11 mouse cellular contexts compared by ENCODE assay signal in genomic region chr3:53564521-53564920, GRCm38 (mm10).
DNase-seq lines count a peak whose midpoint lies in the region; ATAC-seq and TF ChIP-seq lines count a peak whose summit lies in the region.
"Had no signal": no experiment of that assay in that cellular context is flagged by ENCODE, and none has a peak within 500 bp of the region (broad histone marks: within the 10 kb centered on the region; RNA-seq: fewer than 3 reads in every experiment).

No protein-coding gene starts in this region.

- DNase-seq in hindbrain, embryonic 11.5 days (ENCODE audit: low spot score): no peak
- DNase-seq in forebrain, embryonic 14.5 days (ENCODE audit: low spot score): peak; percentile 20
- peak; percentile 14 for DNase-seq in midbrain, postnatal 0 days (ENCODE audit: low spot score)
- no peak for DNase-seq in heart, postnatal 14 days
- DNase-seq in heart, adult 8-10 months (ENCODE audit: low spot score): no peak
- DNase-seq: cerebellum, adult 11-12 months had no signal

- H3K4me2 ChIP-seq in hindbrain, embryonic 13.5 days: no peak overlapping the region
- no peak overlapping the region for H3K4me2 ChIP-seq in hindbrain, embryonic 11.5 days (replicated peaks; ENCODE audit: low read depth, low read length)
- H3K4me2 ChIP-seq in forebrain, embryonic 14.5 days (ENCODE audit: low read length): no peak overlapping the region
- H3K4me2 ChIP-seq in kidney, embryonic 16.5 days (replicated peaks; ENCODE audit: low read depth, low read length): 0 out of 2 replicates have a peak overlapping the region, but pooled peaks have one; percentile 10
- H3K4me2 ChIP-seq in midbrain, postnatal 0 days (ENCODE audit: low read depth, low read length, poor library complexity, severe bottlenecking): no peak overlapping the region
- H3K4me2 ChIP-seq: liver, embryonic 11.5 days; neural tube, embryonic 12.5 days had no signal

- no peak for TF ChIP-seq CTCF in midbrain, postnatal 0 days (IDR thresholded peaks at IDR 0.05)

- H3K27ac ChIP-seq in hindbrain, embryonic 13.5 days: peak overlapping the region; percentile 14; the same call in 1 of the 2 replicates
- H3K27ac ChIP-seq in hindbrain, embryonic 11.5 days (ENCODE audit: low read depth, low read length): no peak overlapping the region
- no peak overlapping the region for H3K27ac ChIP-seq in forebrain, embryonic 14.5 days (ENCODE audit: low read depth, low read length)
- H3K27ac ChIP-seq in kidney, embryonic 16.5 days (ENCODE audit: low read length): peak overlapping the region; percentile 68
- no peak overlapping the region for H3K27ac ChIP-seq in midbrain, postnatal 0 days (ENCODE audit: low read depth, low read length)
- H3K27ac ChIP-seq: neural tube, embryonic 12.5 days had no signal

- no peak overlapping the region for H3K9ac ChIP-seq in hindbrain, embryonic 13.5 days
- no peak overlapping the region for H3K9ac ChIP-seq in hindbrain, embryonic 11.5 days (ENCODE audit: low read depth, low read length)
- H3K9ac ChIP-seq in forebrain, embryonic 14.5 days (ENCODE audit: low read length): 0 out of 2 replicates have a peak overlapping the region, but pooled peaks have one; percentile 21
- H3K9ac ChIP-seq in kidney, embryonic 16.5 days (replicated peaks; ENCODE audit: low read length): no peak overlapping the region
- H3K9ac ChIP-seq in midbrain, postnatal 0 days (replicated peaks; ENCODE audit: low read length, poor library complexity, severe bottlenecking): no peak overlapping the region
- H3K9ac ChIP-seq: neural tube, embryonic 12.5 days had no signal

- no peaks in the 10 kb centered on the region for H3K9me3 ChIP-seq in hindbrain, embryonic 13.5 days
- H3K9me3 ChIP-seq in hindbrain, embryonic 11.5 days (ENCODE audit: control insufficient read depth, low read length): no peaks in the 10 kb centered on the region
- no peaks in the 10 kb centered on the region for H3K9me3 ChIP-seq in forebrain, embryonic 14.5 days (replicated peaks; ENCODE audit: control insufficient read depth, low read length)
- H3K9me3 ChIP-seq in kidney, embryonic 16.5 days (ENCODE audit: low read length): no peaks in the 10 kb centered on the region
- no peaks in the 10 kb centered on the region for H3K9me3 ChIP-seq in midbrain, postnatal 0 days (ENCODE audit: low read length)
- H3K9me3 ChIP-seq: neural tube, embryonic 12.5 days had no signal

- H3K36me3 ChIP-seq in hindbrain, embryonic 13.5 days: no peaks in the 10 kb centered on the region
- H3K36me3 ChIP-seq in hindbrain, embryonic 11.5 days (ENCODE audit: control insufficient read depth, insufficient read depth, low read length): no peaks in the 10 kb centered on the region
- no peaks in the 10 kb centered on the region for H3K36me3 ChIP-seq in forebrain, embryonic 14.5 days (ENCODE audit: control insufficient read depth, insufficient read depth, low read length)
- peaks cover 4% of the 10 kb centered on the region; the same call in 1 of the 2 replicates for H3K36me3 ChIP-seq in kidney, embryonic 16.5 days (ENCODE audit: insufficient read depth, low read length)
- no peaks in the 10 kb centered on the region for H3K36me3 ChIP-seq in midbrain, postnatal 0 days (ENCODE audit: insufficient read depth, low read length)
- H3K36me3 ChIP-seq: neural tube, embryonic 12.5 days had no signal

- peaks cover 21% of the 10 kb centered on the region for H3K4me1 ChIP-seq in hindbrain, embryonic 13.5 days (replicated peaks)
- H3K4me1 ChIP-seq in hindbrain, embryonic 11.5 days (replicated peaks; ENCODE audit: control insufficient read depth, insufficient read depth, low read length): peaks cover 9% of the 10 kb centered on the region
- peaks cover 8% of the 10 kb centered on the region; the same call in 1 of the 2 replicates for H3K4me1 ChIP-seq in forebrain, embryonic 14.5 days (ENCODE audit: control insufficient read depth, insufficient read depth, low read length)
- peaks cover 30% of the 10 kb centered on the region for H3K4me1 ChIP-seq in kidney, embryonic 16.5 days (ENCODE audit: insufficient read depth, low read length)
- H3K4me1 ChIP-seq in midbrain, postnatal 0 days (ENCODE audit: insufficient read depth, low read length): no peaks in the 10 kb centered on the region

- H3K4me3 ChIP-seq in hindbrain, embryonic 13.5 days: no peak overlapping the region
- H3K4me3 ChIP-seq in hindbrain, embryonic 11.5 days (ENCODE audit: low read depth, low read length): no peak overlapping the region
- no peak overlapping the region for H3K4me3 ChIP-seq in forebrain, embryonic 14.5 days (ENCODE audit: low read depth, low read length)
- no peak overlapping the region for H3K4me3 ChIP-seq in kidney, embryonic 16.5 days (ENCODE audit: low read length)
- no peak overlapping the region for H3K4me3 ChIP-seq in midbrain, postnatal 0 days (ENCODE audit: low read depth, low read length)
- H3K4me3 ChIP-seq: neural tube, embryonic 12.5 days had no signal

- peaks cover 8% of the 10 kb centered on the region; the same call in 1 of the 2 replicates for H3K27me3 ChIP-seq in hindbrain, embryonic 13.5 days
- no peaks in the 10 kb centered on the region for H3K27me3 ChIP-seq in hindbrain, embryonic 11.5 days (ENCODE audit: control insufficient read depth, insufficient read depth, low read length)
- no peaks in the 10 kb centered on the region for H3K27me3 ChIP-seq in forebrain, embryonic 14.5 days (replicated peaks; ENCODE audit: control insufficient read depth, insufficient read depth, low read length)
- H3K27me3 ChIP-seq in kidney, embryonic 16.5 days (ENCODE audit: insufficient read depth, low read length): no peaks in the 10 kb centered on the region
- H3K27me3 ChIP-seq in midbrain, postnatal 0 days (ENCODE audit: insufficient read depth, low read length): no peaks in the 10 kb centered on the region
- H3K27me3 ChIP-seq: neural tube, embryonic 12.5 days had no signal

- ATAC-seq in hindbrain, embryonic 13.5 days (ENCODE audit: low FRiP score): no peak
- ATAC-seq in hindbrain, embryonic 11.5 days (ENCODE audit: low FRiP score): no peak
- ATAC-seq in forebrain, embryonic 14.5 days: 0 out of 2 replicates have a peak, but pooled peaks have one; percentile 19
- peak; percentile 90 for ATAC-seq in kidney, embryonic 16.5 days (ENCODE audit: low FRiP score, low TSS enrichment)
- no peak for ATAC-seq in midbrain, postnatal 0 days (ENCODE audit: low FRiP score)
- no peak for ATAC-seq in CD4-positive, CD25-positive, alpha-beta regulatory T cell, adult 4 months

- 35% methylated on average over 7 of the region's 7 CpGs for WGBS in hindbrain, embryonic 13.5 days
- 50% methylated on average over 7 of the region's 7 CpGs for WGBS in hindbrain, embryonic 11.5 days
- WGBS in forebrain, embryonic 14.5 days: 42% methylated on average over 7 of the region's 7 CpGs
- WGBS in kidney, embryonic 16.5 days: 27% methylated on average over 7 of the region's 7 CpGs
- 44% methylated on average over 7 of the region's 7 CpGs for WGBS in midbrain, postnatal 0 days

- intact Hi-C loops in heart, postnatal 14 days (cut with DNase I): no loop called here

Comparison
In these comparisons a context has a peak if more than half of its experiments do, and no peak if none do; other contexts are left out.
1. H3K27ac ChIP-seq: peak in hindbrain, embryonic 13.5 days (single experiment) and kidney, embryonic 16.5 days (single experiment); none in hindbrain, embryonic 11.5 days (single experiment), forebrain, embryonic 14.5 days (single experiment) and midbrain, postnatal 0 days (single experiment).
2. ATAC-seq: peak in forebrain, embryonic 14.5 days (single experiment) and kidney, embryonic 16.5 days (single experiment); none in hindbrain, embryonic 13.5 days (single experiment), hindbrain, embryonic 11.5 days (single experiment), midbrain, postnatal 0 days (single experiment) and CD4-positive, CD25-positive, alpha-beta regulatory T cell, adult 4 months (single experiment).
3. DNase-seq: peak in forebrain, embryonic 14.5 days (single experiment) and midbrain, postnatal 0 days (single experiment); none in hindbrain, embryonic 11.5 days (single experiment), heart, postnatal 14 days (0 of 2) and heart, adult 8-10 months (single experiment).